Mouse (Mus musculus) heart, embryonic 13.5 days (tissue): ENCODE measurements around the gene Eefsec. TPM values are rescaled to one million over a fixed set of nuclear protein-coding genes. Genes with fewer than 3 reads are reported as not detected.

Experiments
- ATAC-seq: fragments of 200-750 bp; cut with Nextera tagmentation; 2 replicates; pipeline ENCODE4 v1.8.0; 2017; ENCODE audit warnings: moderate TSS enrichment; ENCODE audit not compliant: insufficient number of reproducible peaks, low FRiP score, low TSS enrichment; ENCODE audit errors: extremely low read depth
- H3K27ac ChIP-seq: fragments of 300-500 bp; sonication (generic); replicated peaks from 2 replicates; pipeline ENCODE4 v1.5.1; 2015; ENCODE audit warnings: moderate library complexity, mild to moderate bottlenecking, inconsistent platforms
- H3K27me3 ChIP-seq: fragments of 300-500 bp; sonication (generic); replicated peaks from 2 replicates; pipeline ENCODE4 v1.6.1; 2015; ENCODE audit warnings: mild to moderate bottlenecking, inconsistent platforms
- H3K36me3 ChIP-seq: fragments of 300-500 bp; sonication (generic); 2 replicates; pipeline ENCODE4 v1.6.1; 2015; ENCODE audit warnings: mild to moderate bottlenecking, inconsistent platforms
- H3K4me1 ChIP-seq: fragments of 300-500 bp; sonication (generic); 2 replicates; pipeline ENCODE4 v1.6.1; 2015; ENCODE audit warnings: inconsistent platforms
- H3K4me2 ChIP-seq: fragments of 300-500 bp; sonication (generic); 2 replicates; pipeline ENCODE4 v1.6.1; 2015; ENCODE audit warnings: inconsistent platforms, mild to moderate bottlenecking, moderate library complexity
- H3K4me3 ChIP-seq: fragments of 300-500 bp; sonication (generic); 2 replicates; pipeline ENCODE4 v1.5.1; 2015; ENCODE audit warnings: moderate library complexity, mild to moderate bottlenecking, inconsistent platforms
- H3K9ac ChIP-seq: fragments of 300-500 bp; sonication (generic); 2 replicates; pipeline ENCODE4 v1.6.1; 2015; ENCODE audit warnings: inconsistent platforms, mild to moderate bottlenecking, moderate library complexity
- H3K9me3 ChIP-seq: fragments of 300-500 bp; sonication (generic); 2 replicates; pipeline ENCODE4 v1.6.1; 2016; ENCODE audit warnings: inconsistent platforms
- WGBS: fragments of 180-500 bp; shearing (Covaris S2); methylation state at CpG from one replicate; pipeline ENCODE4 v1.1.7; 2015; ENCODE audit warnings: mixed read lengths; 5-methylcytosine and 5-hydroxymethylcytosine counted together
- polyA plus RNA-seq: library from polyadenylated mRNA; unstranded; fragments of >200 nt; fragmentation: Nextera tagmentation; extraction: Ambion mirVana; gene quantifications from 2 replicates; pipeline ENCODE4 v1.2.1, GENCODE M21; 2015

Gene Eefsec
- polyA plus RNA-seq, 1 experiment from 2014 or later: 18.6 TPM

DNA sequence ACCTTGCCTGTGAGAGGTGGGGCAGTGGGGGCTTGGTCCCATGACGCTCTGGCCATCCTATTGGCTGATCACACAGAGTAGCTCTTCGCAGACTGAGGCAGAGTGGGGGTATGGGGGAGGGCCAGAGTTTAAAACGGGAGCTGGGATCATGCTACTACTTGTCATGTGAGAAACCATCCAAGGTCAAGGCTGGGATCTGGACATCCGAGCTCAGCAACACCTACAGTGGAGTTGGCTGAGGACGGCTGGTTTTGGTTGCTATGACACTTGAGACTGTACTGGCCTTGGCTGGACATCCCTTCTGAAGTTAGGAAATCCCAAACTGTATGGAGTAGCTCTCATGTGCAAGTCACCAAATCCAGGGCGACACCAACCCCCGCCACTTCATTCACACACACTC lies 214.5 kb downstream of the Eefsec start:
- no peak overlapping the region for H3K9ac ChIP-seq
- 59% methylated on average over 7 of the region's 7 CpGs for WGBS
- H3K27ac ChIP-seq: no peak overlapping the region
- no peaks in the 10 kb centered on the region for H3K9me3 ChIP-seq
- H3K4me3 ChIP-seq: no peak overlapping the region
- H3K4me1 ChIP-seq: peaks cover 15% of the 10 kb centered on the region
- no peaks in the 10 kb centered on the region for H3K36me3 ChIP-seq
- ATAC-seq: no peak
- H3K4me2 ChIP-seq: no peak overlapping the region
- H3K27me3 ChIP-seq: peaks cover 88% of the 10 kb centered on the region

DNA sequence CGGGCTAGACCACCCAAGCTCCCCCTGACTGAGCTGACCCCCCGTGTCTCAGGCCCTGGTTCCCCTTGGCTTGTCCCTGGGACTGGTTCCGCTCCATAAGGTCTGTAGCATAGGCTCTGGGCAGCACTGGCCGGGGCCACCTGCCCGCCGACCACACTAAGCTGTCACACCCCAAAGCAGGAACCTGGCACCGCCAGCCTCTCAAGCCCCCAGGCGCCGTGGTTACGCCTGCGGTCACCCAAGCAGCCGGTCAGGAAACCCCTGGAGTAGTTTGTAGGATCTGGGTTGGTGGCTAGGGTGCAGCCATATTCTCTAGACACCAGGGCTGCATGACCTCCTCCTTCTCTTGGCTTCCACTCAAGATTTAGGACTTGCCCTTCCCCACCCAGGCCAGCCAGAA lies 217.1 kb downstream of the Eefsec start:
- Histone ChIP-seq H3K27ac (no peak overlapping the region), H3K9ac (no peak overlapping the region), H3K4me3 (no peak overlapping the region), H3K27me3 (peaks cover 83% of the 10 kb centered on the region), H3K4me2 (no peak overlapping the region), H3K36me3 (no peaks in the 10 kb centered on the region), H3K4me1 (no peaks in the 10 kb centered on the region), H3K9me3 (no peaks in the 10 kb centered on the region)
- ATAC-seq: no peak
- WGBS: 79% methylated on average over 12 of the region's 12 CpGs

DNA sequence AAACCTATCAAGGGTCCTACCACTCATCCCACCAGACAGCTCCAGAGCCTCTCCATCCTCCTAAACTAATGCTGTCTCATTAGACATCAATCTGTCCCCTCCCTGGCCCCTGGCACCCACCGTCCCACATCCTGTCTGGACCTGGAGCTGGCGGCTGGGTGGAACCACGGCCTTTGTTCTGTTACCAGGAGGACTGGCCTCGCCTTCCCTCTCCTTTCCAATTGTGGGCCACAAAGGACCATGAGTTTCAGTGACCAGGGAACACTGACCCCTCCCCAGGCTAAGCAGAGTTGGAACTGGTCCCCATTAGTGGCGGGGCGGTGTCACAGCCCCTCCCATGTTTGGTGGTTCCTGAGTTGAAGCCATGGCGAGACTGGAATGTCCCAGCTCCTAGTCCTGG lies 218.8 kb downstream of the Eefsec start:
- H3K27ac ChIP-seq: no peak overlapping the region
- no peak for ATAC-seq
- no peaks in the 10 kb centered on the region for H3K4me1 ChIP-seq
- H3K27me3 ChIP-seq: peaks cover 76% of the 10 kb centered on the region
- H3K4me3 ChIP-seq: no peak overlapping the region
- WGBS: 66% methylated on average over 7 of the region's 7 CpGs
- H3K9me3 ChIP-seq: no peaks in the 10 kb centered on the region
- no peak overlapping the region for H3K9ac ChIP-seq
- no peak overlapping the region for H3K4me2 ChIP-seq
- no peaks in the 10 kb centered on the region for H3K36me3 ChIP-seq

DNA sequence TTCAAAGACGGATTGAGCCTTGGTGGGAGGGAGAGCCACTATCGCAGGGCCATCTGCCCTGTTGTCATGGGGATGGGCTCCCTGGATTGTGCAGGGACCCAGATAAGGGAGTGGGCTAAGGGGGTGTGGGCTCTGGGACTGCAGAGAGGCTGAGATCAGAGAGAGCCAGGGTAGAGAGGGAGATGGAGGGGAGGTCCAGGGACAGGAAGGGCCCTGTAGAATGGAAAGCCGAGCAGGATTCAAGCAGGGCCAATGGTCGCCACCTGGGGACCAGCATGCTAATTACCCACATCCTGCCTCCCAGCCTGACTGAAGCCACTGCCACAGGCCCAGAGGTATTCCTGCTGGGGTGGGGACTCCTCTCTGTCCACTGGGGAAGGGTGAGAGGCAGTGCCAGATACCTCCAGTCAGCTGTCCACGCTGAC lies 219.8 kb downstream of the Eefsec start:
- 27% methylated on average over 5 of the region's 5 CpGs for WGBS
- no peak for ATAC-seq
- Histone ChIP-seq H3K4me3 (no peak overlapping the region), H3K27ac (no peak overlapping the region), H3K36me3 (no peaks in the 10 kb centered on the region), H3K4me2 (no peak overlapping the region), H3K9me3 (no peaks in the 10 kb centered on the region), H3K27me3 (peaks cover 76% of the 10 kb centered on the region), H3K9ac (no peak overlapping the region), H3K4me1 (no peaks in the 10 kb centered on the region)

DNA sequence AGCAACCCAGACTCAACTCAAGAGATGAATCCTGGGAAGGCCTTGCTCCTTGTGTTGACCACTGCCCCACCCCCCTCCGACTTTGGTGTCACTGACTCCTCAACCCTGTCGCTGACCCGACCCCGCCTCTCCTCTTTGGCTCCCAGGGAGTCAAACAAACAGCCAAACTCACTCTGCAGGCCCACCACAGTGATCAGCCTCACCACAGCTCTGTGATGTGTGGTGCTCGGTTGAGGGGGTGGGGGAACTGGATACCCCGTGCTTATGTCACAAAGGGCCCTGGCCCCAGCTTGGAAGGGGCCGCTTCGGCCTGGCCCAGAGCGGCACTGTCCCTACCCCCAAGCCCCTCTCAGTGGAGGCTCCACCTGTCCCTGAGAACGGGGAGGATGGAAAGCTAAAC lies 224.4 kb downstream of the Eefsec start, which contains the start of gene Dnajb8:
TSS of gene Dnajb8 (plus strand) at position 301 of the 400 bp plus-strand sequence.
- H3K27ac ChIP-seq: no peak within 1 kb of the TSS
- no peak for ATAC-seq
- peaks cover 49% of the 10 kb centered on the region for H3K27me3 ChIP-seq
- no peaks in the 10 kb centered on the region for H3K36me3 ChIP-seq
- WGBS: 35% methylated on average over 10 of the region's 10 CpGs
- H3K4me2 ChIP-seq: no peak within 1 kb of the TSS
- H3K4me1 ChIP-seq: no peaks in the 10 kb centered on the region
- peaks cover 8% of the 10 kb centered on the region for H3K9me3 ChIP-seq
- no peak within 1 kb of the TSS for H3K4me3 ChIP-seq
- H3K9ac ChIP-seq: no peak within 1 kb of the TSS

DNA sequence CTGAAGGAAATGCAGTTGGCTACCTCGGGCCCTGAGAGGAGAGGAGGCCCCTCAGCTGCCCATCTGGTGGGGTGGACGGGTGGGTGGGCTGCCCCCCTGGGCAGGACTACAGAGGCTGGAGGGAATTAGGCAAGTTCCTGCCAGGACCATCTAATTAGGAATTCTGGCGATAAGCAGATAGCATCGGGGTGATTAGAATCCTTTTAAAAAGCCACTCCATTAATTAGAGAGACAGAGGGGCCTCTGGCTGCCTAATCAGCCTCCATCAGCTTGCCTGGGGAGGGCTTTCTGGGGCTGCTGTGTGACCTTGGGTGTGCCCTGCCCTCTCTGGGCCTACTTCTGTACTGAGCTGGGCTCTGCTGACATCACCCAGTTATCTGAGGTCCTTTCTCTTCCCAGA lies 227.2 kb downstream of the Eefsec start:
- WGBS: 14% methylated on average over 4 of the region's 4 CpGs
- H3K36me3 ChIP-seq: no peaks in the 10 kb centered on the region

DNA sequence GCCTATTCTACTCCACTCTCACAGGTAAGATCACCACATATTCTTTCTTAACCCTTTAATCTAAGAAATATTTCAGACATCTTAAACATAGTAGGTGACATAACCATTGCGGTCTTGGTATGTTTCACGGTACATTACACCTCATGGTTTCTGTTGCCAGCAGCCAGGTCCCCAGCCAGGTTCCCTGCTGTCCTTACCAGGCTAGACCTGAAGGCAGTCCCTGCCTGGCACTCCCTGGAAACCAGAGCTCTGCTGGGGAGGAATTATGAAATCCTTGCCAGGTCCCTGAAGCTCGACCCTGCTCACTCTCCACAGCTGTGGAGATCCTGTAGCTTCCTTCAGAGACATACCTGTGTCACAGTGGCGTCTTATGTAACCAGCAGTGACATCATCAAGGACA lies 230.1 kb downstream of the Eefsec start:
- H3K27ac ChIP-seq: no peak overlapping the region
- no peak overlapping the region for H3K4me3 ChIP-seq
- H3K36me3 ChIP-seq: no peaks in the 10 kb centered on the region
- peaks cover 8% of the 10 kb centered on the region for H3K9me3 ChIP-seq
- no peaks in the 10 kb centered on the region for H3K4me1 ChIP-seq
- H3K4me2 ChIP-seq: no peak overlapping the region
- no peak for ATAC-seq
- H3K9ac ChIP-seq: no peak overlapping the region
- 66% methylated on average over 4 of the region's 4 CpGs for WGBS
- H3K27me3 ChIP-seq: peaks cover 8% of the 10 kb centered on the region; the same call in 1 of the 2 replicates

More for the DNA sequence above, 227.2 kb downstream of the Eefsec start:
- Histone ChIP-seq H3K4me1 (no peaks in the 10 kb centered on the region), H3K4me3 (no peak overlapping the region), H3K27ac (no peak overlapping the region), H3K9ac (no peak overlapping the region), H3K9me3 (peaks cover 8% of the 10 kb centered on the region), H3K4me2 (no peak overlapping the region), H3K27me3 (peaks cover 30% of the 10 kb centered on the region; the same call in 1 of the 2 replicates)
- ATAC-seq: no peak

DNA sequence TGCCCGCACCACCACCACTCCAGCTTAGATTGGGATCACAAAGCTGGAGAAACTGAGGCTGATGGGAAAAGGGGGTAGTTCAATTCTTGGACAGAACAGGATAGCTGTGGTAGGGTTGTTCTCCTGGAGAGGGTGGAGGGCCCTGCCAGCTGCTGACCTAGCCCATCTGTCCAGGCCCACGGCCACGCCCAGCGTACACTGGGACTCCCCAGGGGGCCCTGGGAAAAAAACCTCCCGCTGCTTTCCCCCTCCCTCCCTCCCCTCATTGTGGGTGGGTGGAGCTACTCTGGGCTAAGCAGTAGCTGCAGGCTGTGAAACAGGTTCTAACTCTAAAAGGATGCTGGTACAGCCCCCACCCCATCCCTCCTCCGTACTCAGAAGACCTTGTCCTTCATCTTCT lies 230.5 kb downstream of the Eefsec start:
- Histone ChIP-seq H3K9ac (no peak overlapping the region), H3K4me1 (no peaks in the 10 kb centered on the region), H3K27ac (no peak overlapping the region), H3K36me3 (no peaks in the 10 kb centered on the region), H3K4me2 (no peak overlapping the region), H3K27me3 (peaks cover 6% of the 10 kb centered on the region; the same call in 1 of the 2 replicates), H3K4me3 (no peak overlapping the region), H3K9me3 (peaks cover 8% of the 10 kb centered on the region)
- no peak for ATAC-seq
- WGBS: 50% methylated on average over 6 of the region's 6 CpGs

DNA sequence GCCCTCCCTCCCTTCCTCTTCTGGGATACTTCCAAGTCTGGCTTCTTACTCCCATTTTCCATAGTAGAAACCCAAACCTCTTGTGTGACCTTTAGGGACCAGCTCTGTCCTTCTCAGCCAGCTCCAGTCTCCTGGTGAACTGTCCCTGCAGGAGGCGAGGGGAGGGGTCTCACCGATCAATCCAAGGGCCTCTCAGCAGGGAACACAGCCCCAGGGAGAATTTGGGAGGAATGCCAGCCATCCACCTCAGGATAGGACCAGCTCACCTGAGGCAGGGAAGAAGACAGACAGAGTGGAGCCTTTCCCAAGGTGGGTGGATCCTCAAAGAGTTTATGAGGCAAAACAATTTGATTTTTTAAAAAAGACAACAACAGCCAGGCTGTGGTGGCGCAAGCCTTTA lies 236.2 kb downstream of the Eefsec start:
- H3K27me3 ChIP-seq: peaks cover 43% of the 10 kb centered on the region
- no peak for ATAC-seq
- H3K27ac ChIP-seq: no peak overlapping the region
- WGBS: 61% methylated on average over 3 of the region's 3 CpGs
- H3K4me3 ChIP-seq: no peak overlapping the region
- no peak overlapping the region for H3K9ac ChIP-seq
- H3K4me2 ChIP-seq: no peak overlapping the region
- no peaks in the 10 kb centered on the region for H3K9me3 ChIP-seq
- no peaks in the 10 kb centered on the region for H3K36me3 ChIP-seq
- H3K4me1 ChIP-seq: peaks cover 4% of the 10 kb centered on the region; the same call in 1 of the 2 replicates

DNA sequence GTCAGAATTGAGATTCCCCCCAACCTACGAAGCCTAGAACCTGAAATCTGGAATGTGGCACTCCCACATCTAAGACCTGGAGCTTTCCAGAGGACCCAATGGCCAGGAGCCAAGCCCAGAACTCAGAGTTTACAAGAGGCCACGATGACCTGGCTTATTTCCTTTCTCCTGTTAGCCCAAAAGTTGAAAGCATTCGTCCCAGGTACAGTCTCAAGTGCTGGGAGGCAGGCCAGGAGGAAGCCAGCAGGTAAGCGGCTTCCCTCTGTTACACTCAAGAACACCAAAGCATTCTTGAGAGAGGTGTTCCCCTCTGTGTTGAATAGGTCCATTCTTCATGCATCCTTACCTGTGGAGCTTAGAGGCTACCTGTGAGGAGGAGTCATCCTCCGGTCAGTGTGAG lies 236.9 kb downstream of the Eefsec start:
- H3K4me1 ChIP-seq: peaks cover 11% of the 10 kb centered on the region
- no peak for ATAC-seq
- WGBS: 74% methylated on average over 5 of the region's 5 CpGs
- peaks cover 51% of the 10 kb centered on the region for H3K27me3 ChIP-seq
- H3K9ac ChIP-seq: no peak overlapping the region
- no peaks in the 10 kb centered on the region for H3K36me3 ChIP-seq
- H3K4me2 ChIP-seq: no peak overlapping the region
- H3K9me3 ChIP-seq: no peaks in the 10 kb centered on the region
- H3K27ac ChIP-seq: no peak overlapping the region
- no peak overlapping the region for H3K4me3 ChIP-seq

DNA sequence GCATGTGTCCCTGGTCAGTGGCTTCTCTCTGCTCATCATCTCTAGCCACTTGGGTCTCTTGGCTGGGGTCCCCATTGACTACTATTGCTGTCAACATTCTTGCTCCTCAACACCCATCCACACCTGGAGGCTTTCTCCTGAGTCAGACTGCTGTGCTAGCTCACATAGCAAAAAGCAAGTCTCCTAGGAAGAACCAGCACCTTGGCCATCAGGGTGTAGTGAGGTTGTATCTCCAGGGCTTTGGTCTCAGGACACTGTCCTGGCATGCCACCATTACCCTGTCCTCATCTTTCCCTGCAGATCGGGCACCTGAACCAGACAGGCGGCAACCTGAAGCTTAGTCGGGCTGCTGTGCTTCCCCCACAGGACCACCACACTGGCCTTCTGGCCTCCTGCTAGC lies 238.0 kb downstream of the Eefsec start:
- Histone ChIP-seq H3K36me3 (no peaks in the 10 kb centered on the region), H3K27ac (no peak overlapping the region), H3K9ac (no peak overlapping the region), H3K4me1 (peaks cover 23% of the 10 kb centered on the region), H3K4me2 (no peak overlapping the region), H3K27me3 (peaks cover 62% of the 10 kb centered on the region), H3K9me3 (no peaks in the 10 kb centered on the region), H3K4me3 (no peak overlapping the region)
- WGBS: 81% methylated on average over 3 of the region's 3 CpGs
- no peak for ATAC-seq

DNA sequence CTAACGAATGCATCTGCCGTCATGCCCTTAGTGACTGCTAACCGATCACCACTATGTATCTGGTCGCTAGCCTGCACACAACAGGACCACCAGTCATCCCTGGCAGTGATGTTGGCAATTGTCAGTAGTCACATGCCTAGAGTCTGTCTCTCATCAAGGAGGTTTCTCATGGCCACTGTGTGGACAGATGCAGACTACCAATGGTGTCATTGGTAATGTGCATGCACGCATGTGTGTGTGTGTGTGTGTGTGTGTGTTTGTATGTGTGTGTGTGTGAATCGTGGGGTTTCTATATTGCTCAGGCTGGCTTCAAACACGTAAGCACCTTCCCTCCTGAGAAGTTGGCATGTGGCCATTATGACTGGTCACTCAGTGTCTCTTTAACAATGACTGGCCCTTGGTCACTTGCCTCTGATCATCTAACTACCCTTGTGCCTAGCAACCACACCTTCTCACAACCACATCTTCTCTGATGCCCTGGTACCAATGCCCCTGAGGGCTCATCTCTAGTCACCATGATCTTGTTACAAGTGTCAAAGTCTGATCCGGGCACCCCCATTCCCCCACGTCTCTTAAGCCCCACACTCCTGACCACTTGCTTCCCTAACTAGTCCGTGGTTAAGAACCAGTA lies 238.8 kb downstream of the Eefsec start:
- Histone ChIP-seq H3K4me3 (no peak overlapping the region), H3K4me1 (peaks cover 29% of the 10 kb centered on the region), H3K27me3 (peaks cover 68% of the 10 kb centered on the region), H3K9me3 (no peaks in the 10 kb centered on the region), H3K9ac (no peak overlapping the region), H3K36me3 (no peaks in the 10 kb centered on the region), H3K27ac (no peak overlapping the region), H3K4me2 (no peak overlapping the region)
- 77% methylated on average over 10 of the region's 10 CpGs for WGBS
- ATAC-seq: no peak
